Mouse (Mus musculus) C2C12 (cell line): ENCODE results near the gene Adcy3.

Experiments used
- CEBPB ChIP-seq: IDR thresholded peaks from one replicate; pipeline ENCODE4 v1.6.1; 2011; ENCODE audit warnings: low read depth, mild to moderate bottlenecking, control low read depth, moderate library complexity
- CTCF ChIP-seq: IDR thresholded peaks from one replicate; pipeline ENCODE4 v1.5.1; 2011; ENCODE audit not compliant: control insufficient read depth, insufficient read depth, insufficient read length
- FOSL1 ChIP-seq: IDR thresholded peaks from one replicate; pipeline ENCODE4 v1.8.0; 2011; ENCODE audit warnings: mild to moderate bottlenecking, low read length; ENCODE audit not compliant: poor library complexity, insufficient read depth, severe bottlenecking
- MAX ChIP-seq: IDR thresholded peaks from one replicate; pipeline ENCODE4 v1.6.1; 2011; ENCODE audit warnings: mild to moderate bottlenecking, control low read depth
- MYOD1 ChIP-seq: IDR thresholded peaks from one replicate; pipeline ENCODE4 v1.6.1; 2011; ENCODE audit warnings: low read depth; ENCODE audit not compliant: control insufficient read depth, insufficient read length
- MYOG ChIP-seq: IDR thresholded peaks from one replicate; pipeline ENCODE4 v1.6.1; 2011; ENCODE audit not compliant: control insufficient read depth, insufficient read length; ENCODE audit errors: extremely low read depth
- USF1 ChIP-seq: IDR thresholded peaks from one replicate; pipeline ENCODE4 v1.6.1; 2011; ENCODE audit warnings: low read depth, mild to moderate bottlenecking, control low read depth, moderate library complexity

GRCm38 (mm10) chr12:4209196-4209595 lies 76.3 kb downstream of the Adcy3 start:
- TF ChIP-seq CTCF (no peak), CEBPB (no peak), USF1 (no peak), MAX (no peak), MYOD1 (no peak), FOSL1 (no peak), MYOG (no peak)
